Mouse (Mus musculus): ENCODE measurements around the gene Fbxo34. TPM values are rescaled to one million over a fixed set of nuclear protein-coding genes. Genes with fewer than 3 reads are reported as not detected.

Fbxo34 gene
- total RNA-seq, 1 experiment, result 17.0 TPM

DNA sequence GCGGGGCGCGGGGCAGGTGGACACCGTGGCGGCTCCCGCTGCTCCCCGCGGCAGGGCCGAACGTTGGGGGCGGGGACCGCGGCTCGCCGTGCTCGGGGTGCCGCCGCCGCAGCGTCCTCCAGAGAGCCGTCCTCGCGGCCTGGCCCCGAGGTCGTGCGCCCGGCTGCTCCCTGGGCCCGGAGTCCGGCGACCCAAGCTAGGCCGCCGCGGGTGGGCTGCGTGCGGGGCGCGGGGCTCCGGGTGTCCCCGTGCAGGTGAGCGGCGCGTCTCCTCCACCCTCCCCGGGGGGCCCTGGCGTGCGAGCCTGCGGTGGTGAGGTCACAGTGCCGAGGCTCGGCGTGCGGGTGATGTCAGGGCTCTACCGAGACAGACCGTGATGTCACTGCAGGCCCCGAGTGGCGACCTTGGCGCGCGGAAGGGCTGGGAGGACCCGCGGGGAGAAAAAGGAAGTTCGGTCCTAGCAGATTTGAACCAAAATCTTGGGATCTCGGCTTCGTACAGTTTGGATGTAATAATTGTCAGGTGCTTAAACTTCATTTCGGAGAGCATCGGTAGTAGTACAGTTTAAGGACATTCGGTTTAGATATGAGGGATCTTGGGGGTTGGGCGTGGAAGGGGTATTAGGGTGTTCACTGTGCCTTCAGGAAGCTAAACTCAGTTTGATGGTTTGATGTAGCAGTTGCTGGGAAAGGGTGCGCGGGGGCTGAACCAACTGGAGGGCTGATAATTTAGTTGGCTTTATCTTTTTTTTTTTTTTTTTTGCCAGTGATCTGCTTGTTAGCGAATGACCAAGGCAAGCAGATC lies 22.7 kb downstream of the Fbxo34 start:
- DNase-seq (ENCODE audit: low read depth, low spot score), result peak; percentile 36
- H3K4me3 ChIP-seq (ENCODE audit: insufficient read depth in 1 of 2, low read depth in 1 of 2, low read length in 2 of 2, poor library complexity in 1 of 2, severe bottlenecking in 1 of 2), result peak overlapping the region; percentile 88 to 96
- in situ Hi-C loops (cut with MboI; ENCODE audit: low sequenced_read_pairs in 2 of 2, unreplicated experiment in 2 of 2), result no loop called here
- H3K9ac ChIP-seq (ENCODE audit: insufficient read depth, low read depth, low read length, poor library complexity, severe bottlenecking), result peak overlapping the region; percentile 84
- 0 out of 2 replicates have a peak overlapping the region, but pooled peaks have one; percentile 19 for H3K27ac ChIP-seq (ENCODE audit: insufficient read depth, low read depth, low read length, poor library complexity, severe bottlenecking)
- H3K36me3 ChIP-seq (ENCODE audit: control insufficient read depth, insufficient read depth, low read length, poor library complexity, severe bottlenecking), result no peaks in the 10 kb centered on the region
- 0 out of 2 replicates have a peak, but pooled peaks have one; percentile 12 for TF ChIP-seq ZNF384 (IDR thresholded peaks at IDR 0.05; ENCODE audit: low read depth, low read length)
- no peak for TF ChIP-seq CHD2 (IDR thresholded peaks at IDR 0.05; ENCODE audit: low read depth, low read length)
- peaks cover 5 to 6% of the 10 kb centered on the region in 2 experiments; a peak in 1 of 4 replicates for H3K4me1 ChIP-seq (ENCODE audit: control insufficient read depth in 2 of 2, insufficient read depth in 2 of 2, low read length in 2 of 2, poor library complexity in 1 of 2)
- no peaks in the 10 kb centered on the region for H3K9me3 ChIP-seq (ENCODE audit: control insufficient read depth, insufficient read depth, low read depth, low read length)

DNA sequence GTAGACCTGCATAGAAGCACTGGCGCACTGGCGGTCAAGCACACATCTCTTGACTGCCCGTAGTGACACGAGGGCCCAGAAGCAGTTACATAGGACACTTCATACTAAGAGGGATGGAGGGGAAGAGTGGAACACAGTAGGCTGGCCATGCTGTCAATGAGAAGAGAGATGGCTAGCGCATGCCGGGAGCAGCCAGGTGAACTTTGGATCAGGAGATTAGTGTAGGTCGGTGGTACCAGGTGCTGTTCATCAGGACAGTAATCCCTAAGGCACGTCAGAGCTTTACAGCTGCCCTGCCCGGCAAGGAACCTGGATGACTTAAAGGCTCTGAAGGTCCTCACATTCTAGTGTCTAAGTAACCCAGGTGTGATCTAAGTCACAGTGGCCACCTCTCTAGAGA lies 23.7 kb downstream of the Fbxo34 start:
- Histone ChIP-seq H3K4me1 (ENCODE audit: control insufficient read depth in 2 of 2, insufficient read depth in 2 of 2, low read length in 2 of 2, poor library complexity in 1 of 2) (peaks cover 5 to 6% of the 10 kb centered on the region in 2 experiments; a peak in 1 of 4 replicates), H3K4me3 (ENCODE audit: insufficient read depth in 1 of 2, low read depth in 1 of 2, low read length in 2 of 2, poor library complexity in 1 of 2, severe bottlenecking in 1 of 2) (no peak overlapping the region), H3K9ac (ENCODE audit: insufficient read depth, low read depth, low read length, poor library complexity, severe bottlenecking) (no peak overlapping the region), H3K9me3 (ENCODE audit: control insufficient read depth, insufficient read depth, low read depth, low read length) (no peaks in the 10 kb centered on the region), H3K27ac (ENCODE audit: insufficient read depth, low read depth, low read length, poor library complexity, severe bottlenecking) (no peak overlapping the region), H3K36me3 (ENCODE audit: control insufficient read depth, insufficient read depth, low read length, poor library complexity, severe bottlenecking) (no peaks in the 10 kb centered on the region)
- in situ Hi-C loops (cut with MboI; ENCODE audit: low sequenced_read_pairs in 2 of 2, unreplicated experiment in 2 of 2), result no loop called here
- no peak for DNase-seq (ENCODE audit: low read depth, low spot score)
- no peak for TF ChIP-seq ZNF384 (IDR thresholded peaks at IDR 0.05; ENCODE audit: low read depth, low read length)
- TF ChIP-seq HCFC1 (IDR thresholded peaks at IDR 0.05; ENCODE audit: borderline replicate concordance, insufficient read depth, low read length), result no peak
- TF ChIP-seq MAFK (IDR thresholded peaks at IDR 0.05; ENCODE audit: insufficient read depth, low read depth, low read length), result no peak
- no peak for TF ChIP-seq CHD2 (IDR thresholded peaks at IDR 0.05; ENCODE audit: low read depth, low read length)

DNA sequence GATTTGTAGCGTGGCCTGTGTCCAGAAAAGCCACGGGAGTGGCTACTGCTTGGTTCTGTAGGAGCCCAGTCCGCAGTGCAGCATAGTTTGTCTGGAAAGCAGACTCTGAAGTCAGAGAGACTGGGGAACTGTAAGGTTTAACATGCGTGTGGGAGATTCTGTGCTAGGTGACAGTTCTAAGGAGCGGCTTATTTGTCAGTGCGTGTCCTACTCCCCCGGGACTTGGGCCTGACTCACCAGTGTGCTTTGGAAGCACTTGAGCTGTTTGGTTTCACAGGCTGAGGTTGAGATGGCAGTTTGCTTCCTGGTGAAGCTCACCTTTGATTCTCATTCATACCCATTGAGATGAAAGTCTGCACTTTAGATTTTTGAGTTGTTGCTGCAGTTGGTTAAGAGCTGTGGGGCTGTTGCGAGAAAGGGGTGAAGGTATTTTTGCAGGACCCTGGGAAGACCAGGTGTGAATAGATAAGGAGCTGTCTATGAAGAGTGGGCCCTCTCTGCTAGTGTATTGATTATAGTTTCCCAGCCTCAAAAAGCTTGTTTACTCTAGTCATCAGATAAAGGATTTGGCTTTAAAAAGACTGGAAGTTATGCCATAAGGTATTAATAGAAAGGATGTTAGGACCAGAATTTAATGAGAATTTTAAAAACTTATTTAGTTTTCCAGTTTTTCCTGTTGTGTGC lies 24.5 kb downstream of the Fbxo34 start:
- H3K9me3 ChIP-seq (ENCODE audit: control insufficient read depth, insufficient read depth, low read depth, low read length), result no peaks in the 10 kb centered on the region
- H3K27ac ChIP-seq (ENCODE audit: insufficient read depth, low read depth, low read length, poor library complexity, severe bottlenecking), result no peak overlapping the region
- no peak for DNase-seq (ENCODE audit: low read depth, low spot score)
- H3K36me3 ChIP-seq (ENCODE audit: control insufficient read depth, insufficient read depth, low read length, poor library complexity, severe bottlenecking), result no peaks in the 10 kb centered on the region
- peaks cover 5 to 6% of the 10 kb centered on the region in 2 experiments; a peak in 1 of 4 replicates for H3K4me1 ChIP-seq (ENCODE audit: control insufficient read depth in 2 of 2, insufficient read depth in 2 of 2, low read length in 2 of 2, poor library complexity in 1 of 2)
- TF ChIP-seq MAFK (IDR thresholded peaks at IDR 0.05; ENCODE audit: insufficient read depth, low read depth, low read length), result no peak
- TF ChIP-seq ZC3H11A (IDR thresholded peaks at IDR 0.05; ENCODE audit: borderline replicate concordance, low read depth, low read length), result no peak
- TF ChIP-seq ZNF384 (IDR thresholded peaks at IDR 0.05; ENCODE audit: low read depth, low read length), result no peak
- TF ChIP-seq CHD2 (IDR thresholded peaks at IDR 0.05; ENCODE audit: low read depth, low read length), result no peak
- TF ChIP-seq HCFC1 (IDR thresholded peaks at IDR 0.05; ENCODE audit: borderline replicate concordance, insufficient read depth, low read length), result no peak
- in situ Hi-C loops (cut with MboI; ENCODE audit: low sequenced_read_pairs in 2 of 2, unreplicated experiment in 2 of 2), result no loop called here
- H3K4me3 ChIP-seq (ENCODE audit: insufficient read depth in 1 of 2, low read depth in 1 of 2, low read length in 2 of 2, poor library complexity in 1 of 2, severe bottlenecking in 1 of 2), result no peak overlapping the region
- H3K9ac ChIP-seq (ENCODE audit: insufficient read depth, low read depth, low read length, poor library complexity, severe bottlenecking), result no peak overlapping the region

- DNase-seq (ENCODE audit: low read depth, low spot score), result no peak
- in situ Hi-C loops (cut with MboI; ENCODE audit: low sequenced_read_pairs in 2 of 2, unreplicated experiment in 2 of 2), result no loop called here
- TF ChIP-seq ZC3H11A (IDR thresholded peaks at IDR 0.05; ENCODE audit: borderline replicate concordance, low read depth, low read length) (no peak), HCFC1 (IDR thresholded peaks at IDR 0.05; ENCODE audit: borderline replicate concordance, insufficient read depth, low read length) (no peak), MAFK (IDR thresholded peaks at IDR 0.05; ENCODE audit: insufficient read depth, low read depth, low read length) (no peak), CHD2 (IDR thresholded peaks at IDR 0.05; ENCODE audit: low read depth, low read length) (no peak), ZNF384 (IDR thresholded peaks at IDR 0.05; ENCODE audit: low read depth, low read length) (no peak)
- H3K4me3 ChIP-seq (ENCODE audit: insufficient read depth in 1 of 2, low read depth in 1 of 2, low read length in 2 of 2, poor library complexity in 1 of 2, severe bottlenecking in 1 of 2), result no peak overlapping the region
- no peak overlapping the region for H3K27ac ChIP-seq (ENCODE audit: insufficient read depth, low read depth, low read length, poor library complexity, severe bottlenecking)
- H3K9me3 ChIP-seq (ENCODE audit: control insufficient read depth, insufficient read depth, low read depth, low read length), result no peaks in the 10 kb centered on the region
- peaks cover 5 to 6% of the 10 kb centered on the region in 2 experiments; a peak in 1 of 4 replicates for H3K4me1 ChIP-seq (ENCODE audit: control insufficient read depth in 2 of 2, insufficient read depth in 2 of 2, low read length in 2 of 2, poor library complexity in 1 of 2)
- H3K9ac ChIP-seq (ENCODE audit: insufficient read depth, low read depth, low read length, poor library complexity, severe bottlenecking), result no peak overlapping the region
- H3K36me3 ChIP-seq (ENCODE audit: control insufficient read depth, insufficient read depth, low read length, poor library complexity, severe bottlenecking), result no peaks in the 10 kb centered on the region
These were observed 26.0 kb downstream of the Fbxo34 start for GRCm38 (mm10) chr14:47476266-47476665.
